Mouse (Mus musculus) embryo, embryonic 10.5 days (tissue): ENCODE measurements around the gene Sfxn5.

Experiments used
- DNase-seq: peaks from one replicate; pipeline ENCODE4 v3.0.0-alpha.2; 2015; ENCODE audit warnings: low spot score

Gene Sfxn5

GRCm38 (mm10) chr6:85288193-85288857, 44.9 kb downstream of the Sfxn5 start:
- no peak for DNase-seq

DNA sequence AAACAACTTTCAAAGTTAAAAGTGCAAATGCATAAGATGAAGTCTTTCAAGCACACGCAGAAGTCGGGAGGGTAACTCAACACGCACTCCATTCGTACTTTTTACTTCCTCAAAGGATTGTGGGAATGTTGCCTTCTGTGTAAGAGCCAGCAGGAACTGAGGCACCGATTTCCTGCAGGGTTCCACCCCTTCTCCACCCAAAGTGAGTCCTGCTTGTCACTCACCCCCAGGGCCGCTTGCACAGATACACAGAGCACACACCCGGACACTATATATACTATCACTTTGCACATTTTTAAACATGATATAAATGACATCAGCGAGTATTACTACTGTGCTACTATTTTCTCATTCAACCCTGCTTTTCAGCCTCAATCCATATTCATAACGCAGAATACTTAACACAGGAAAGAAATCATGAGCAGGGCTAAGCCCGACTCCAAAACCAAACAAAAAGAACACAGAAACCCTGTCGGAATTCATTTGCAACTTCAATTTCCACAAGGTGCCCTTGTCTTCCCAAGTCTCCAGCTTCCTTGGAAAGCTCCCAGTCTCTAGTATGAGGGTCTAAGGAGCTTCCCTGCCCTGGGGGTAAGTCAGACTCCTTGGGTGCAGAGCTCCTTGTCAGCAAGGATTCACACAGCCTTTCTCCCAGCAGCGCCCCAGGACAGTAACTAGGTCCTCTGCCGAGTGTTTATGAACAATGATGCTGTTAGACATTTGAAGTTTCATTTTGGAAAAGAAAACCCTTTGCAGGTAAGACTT, 46.8 kb downstream of the Sfxn5 start:
- no peak for DNase-seq

GRCm38 (mm10) chr6:85280871-85281270, 52.4 kb downstream of the Sfxn5 start:
- no peak for DNase-seq

GRCm38 (mm10) chr6:85276571-85276970, 56.7 kb downstream of the Sfxn5 start:
- no peak for DNase-seq

DNA sequence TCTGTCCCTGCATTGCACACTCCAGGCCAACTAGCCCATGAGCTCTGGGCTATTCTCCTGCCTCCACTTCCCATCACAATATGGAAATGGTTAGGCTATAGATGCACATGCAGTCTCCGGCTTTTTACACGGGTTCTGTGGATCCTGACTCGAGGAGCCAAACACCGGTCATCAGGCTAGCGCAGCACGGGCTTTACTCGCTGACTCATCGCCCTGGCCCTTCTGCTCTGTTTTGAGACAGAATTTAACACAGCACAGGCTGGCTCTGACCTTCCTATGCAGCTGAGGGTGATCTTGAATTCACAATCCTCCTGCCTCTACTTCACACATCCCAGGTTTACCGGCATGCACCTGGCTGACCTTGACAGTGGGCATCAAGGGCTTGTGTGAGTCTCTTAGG, 60.8 kb downstream of the Sfxn5 start:
- no peak for DNase-seq

GRCm38 (mm10) chr6:85266060-85266459, 67.2 kb downstream of the Sfxn5 start:
- no peak for DNase-seq

GRCm38 (mm10) chr6:85264982-85265518, 68.2 kb downstream of the Sfxn5 start:
- peak; percentile 74 for DNase-seq

DNA sequence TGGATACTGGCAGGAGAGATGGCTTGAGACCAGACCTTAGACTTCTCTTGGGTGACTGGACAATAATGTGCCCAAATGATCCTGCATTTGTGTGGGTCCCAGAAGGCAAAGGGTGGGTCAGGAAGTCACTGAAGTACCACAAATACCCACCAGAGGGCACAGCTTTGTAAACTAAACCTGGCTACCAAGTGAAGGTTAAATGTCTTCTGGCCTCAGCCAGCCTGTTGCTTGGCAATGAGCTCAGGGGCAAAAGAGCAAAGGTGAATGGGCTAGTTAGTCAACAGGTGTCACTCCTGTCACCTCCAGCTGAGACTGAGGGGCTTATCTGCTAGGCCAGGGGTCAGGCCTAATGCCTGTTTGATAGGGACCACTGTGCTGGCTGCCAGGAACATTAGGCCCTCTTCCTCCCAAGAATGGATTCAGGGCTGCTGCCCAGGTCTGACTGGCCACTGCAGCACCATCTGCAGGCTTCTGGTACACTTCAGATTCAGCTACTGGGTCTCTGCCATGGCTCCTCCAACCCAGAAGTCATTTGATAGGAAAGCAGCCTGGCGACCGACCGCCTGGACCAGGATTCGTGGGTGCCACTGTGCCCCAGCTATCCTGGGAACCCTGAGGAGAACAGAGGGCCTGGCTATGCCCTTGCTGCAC, 70.2 kb downstream of the Sfxn5 start:
- DNase-seq = peak; percentile 81

GRCm38 (mm10) chr6:85259094-85259630, 74.1 kb downstream of the Sfxn5 start:
- DNase-seq = no peak

DNA sequence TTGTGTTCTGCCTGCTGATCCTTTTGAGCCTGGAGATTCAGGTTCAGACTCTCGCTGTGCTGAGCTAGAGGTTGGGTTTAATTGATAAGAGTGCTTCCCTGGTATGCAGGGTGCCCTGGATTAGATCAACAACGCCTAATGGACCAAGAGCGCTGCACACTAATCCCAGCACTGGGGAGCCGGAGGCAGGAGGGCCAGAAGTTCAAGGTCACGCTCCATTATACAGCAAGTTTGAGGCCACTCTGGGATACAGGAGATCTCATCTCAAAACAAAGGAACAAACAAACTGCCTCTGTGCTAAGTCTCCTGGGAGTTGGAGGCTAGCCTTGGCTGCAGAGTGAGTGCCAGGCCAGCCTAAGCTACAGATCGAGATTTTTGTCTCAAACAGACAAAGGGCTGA, 77.6 kb downstream of the Sfxn5 start:
- DNase-seq = no peak

GRCm38 (mm10) chr6:85253994-85254541, 79.2 kb downstream of the Sfxn5 start:
- DNase-seq = no peak

- no peak for DNase-seq
Measured at GRCm38 (mm10) chr6:85253275-85253674, 79.9 kb downstream of the Sfxn5 start.

- no peak for DNase-seq
Measured at GRCm38 (mm10) chr6:85252251-85253058, 80.8 kb downstream of the Sfxn5 start.

DNA sequence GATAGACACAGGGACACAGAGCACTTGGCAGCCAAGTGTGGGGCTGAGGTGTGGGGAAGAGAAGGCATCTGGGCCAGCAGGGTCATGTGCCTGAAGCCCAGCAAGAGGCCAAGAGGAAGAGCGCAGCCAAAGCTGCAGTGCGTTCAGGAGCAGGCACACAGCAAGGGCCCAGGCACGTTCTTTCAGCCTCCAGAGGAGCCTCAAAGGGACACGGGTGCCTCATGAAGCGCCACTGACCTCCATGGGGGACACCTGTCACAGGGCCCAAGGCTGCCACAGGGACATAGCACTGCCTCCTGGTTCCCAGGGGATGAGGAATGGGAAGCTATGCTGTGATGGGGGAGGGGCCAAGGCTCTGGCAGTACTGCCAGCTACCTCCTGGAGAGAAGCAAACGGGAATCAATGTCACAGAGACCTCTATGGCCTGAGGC, 82.4 kb downstream of the Sfxn5 start:
- DNase-seq = no peak

DNA sequence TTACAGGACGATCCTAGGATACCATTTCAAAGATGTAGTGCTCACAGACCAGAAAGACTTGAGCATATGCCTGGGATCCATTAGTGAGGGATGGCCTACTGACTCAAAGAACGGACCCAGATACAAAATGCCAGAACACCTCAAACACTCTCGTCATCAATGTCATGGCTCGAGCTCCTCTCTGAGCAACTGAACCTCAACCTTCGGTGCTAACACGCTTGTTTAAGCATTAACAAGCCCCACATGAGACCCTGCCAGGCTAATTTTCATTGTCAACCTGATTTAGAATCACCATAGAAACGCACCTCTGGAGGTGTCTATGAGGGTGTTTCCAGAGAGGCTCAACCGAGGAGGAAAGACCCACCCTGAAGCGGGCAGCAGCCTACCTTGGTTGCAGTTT, 83.4 kb downstream of the Sfxn5 start:
- no peak for DNase-seq

GRCm38 (mm10) chr6:85239044-85239489, 94.2 kb downstream of the Sfxn5 start:
- DNase-seq = peak; percentile 87

DNA sequence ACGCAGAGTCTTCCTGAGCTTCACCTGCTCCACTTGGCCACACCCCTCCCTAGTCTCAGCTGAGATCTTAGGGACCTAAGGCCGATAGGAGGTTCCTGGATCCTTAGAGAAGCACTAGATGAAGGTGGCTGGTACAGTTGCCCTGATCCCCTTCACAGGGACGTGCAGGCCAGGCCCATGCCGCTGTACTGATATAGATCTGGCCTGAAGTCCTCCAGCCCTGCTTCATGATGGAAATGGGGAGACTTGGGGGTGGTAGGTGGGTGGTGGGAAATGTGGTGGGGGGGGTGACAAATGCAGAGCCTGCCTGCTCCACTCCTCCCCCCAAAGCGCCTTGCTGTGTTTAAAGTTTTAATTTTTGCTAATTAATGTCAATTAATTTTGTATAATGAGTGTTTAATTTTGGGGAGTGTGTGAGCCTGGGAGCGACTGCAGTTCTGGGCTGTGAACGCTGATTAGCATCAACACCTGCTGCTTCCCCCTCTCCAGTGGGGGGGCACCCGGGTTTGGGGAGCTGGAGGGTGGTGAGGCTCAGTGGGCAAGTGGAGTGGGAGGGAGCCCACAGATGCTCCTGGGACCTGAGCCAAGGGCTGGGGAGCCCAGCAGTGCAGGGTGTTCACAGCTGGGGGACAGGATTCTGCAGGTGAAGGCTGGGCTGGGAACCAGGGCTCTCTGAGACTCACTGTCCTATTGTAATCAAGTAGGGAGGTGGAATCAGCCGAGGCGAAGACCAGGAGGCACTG, 95.5 kb downstream of the Sfxn5 start:
- no peak for DNase-seq

DNA sequence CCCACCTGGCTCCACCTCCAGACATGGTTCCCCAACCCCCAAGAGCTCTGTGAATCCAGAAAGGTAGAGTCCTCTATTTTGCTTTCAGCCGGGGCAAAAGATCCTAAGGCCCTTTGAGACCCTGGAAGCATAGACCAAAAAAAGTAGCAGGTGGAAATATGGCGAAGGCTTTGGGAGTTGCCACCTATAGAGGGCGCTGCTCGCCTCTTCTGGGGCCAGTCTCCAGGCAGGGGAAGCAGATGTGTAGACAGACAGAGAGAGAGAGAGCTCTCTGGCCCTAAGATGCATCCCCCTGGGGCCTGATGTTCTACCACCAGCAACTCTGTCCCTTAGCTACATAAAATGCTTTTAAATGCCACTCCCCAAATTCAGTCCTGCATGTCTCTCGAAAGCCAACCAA, 96.2 kb downstream of the Sfxn5 start:
- peak; percentile 58 for DNase-seq

- no peak for DNase-seq
Measured at GRCm38 (mm10) chr6:85234796-85235195, 98.4 kb downstream of the Sfxn5 start.

GRCm38 (mm10) chr6:85232836-85233623, 100.2 kb downstream of the Sfxn5 start:
- no peak for DNase-seq
